Mouse (Mus musculus) kidney, adult 8-10 months (tissue): ENCODE measurements at regions not wholly inside any gene's neighbourhood (a gene's known extent, or its start where the extent isn't known, plus 50 kb on each side); places are given as distances from the start of the nearest gene placed in this dataset.

Experiments used
- DNase-seq, 2 experiments: peaks; one replicate each; pipeline ENCODE4 v3.0.0; 2022

DNA sequence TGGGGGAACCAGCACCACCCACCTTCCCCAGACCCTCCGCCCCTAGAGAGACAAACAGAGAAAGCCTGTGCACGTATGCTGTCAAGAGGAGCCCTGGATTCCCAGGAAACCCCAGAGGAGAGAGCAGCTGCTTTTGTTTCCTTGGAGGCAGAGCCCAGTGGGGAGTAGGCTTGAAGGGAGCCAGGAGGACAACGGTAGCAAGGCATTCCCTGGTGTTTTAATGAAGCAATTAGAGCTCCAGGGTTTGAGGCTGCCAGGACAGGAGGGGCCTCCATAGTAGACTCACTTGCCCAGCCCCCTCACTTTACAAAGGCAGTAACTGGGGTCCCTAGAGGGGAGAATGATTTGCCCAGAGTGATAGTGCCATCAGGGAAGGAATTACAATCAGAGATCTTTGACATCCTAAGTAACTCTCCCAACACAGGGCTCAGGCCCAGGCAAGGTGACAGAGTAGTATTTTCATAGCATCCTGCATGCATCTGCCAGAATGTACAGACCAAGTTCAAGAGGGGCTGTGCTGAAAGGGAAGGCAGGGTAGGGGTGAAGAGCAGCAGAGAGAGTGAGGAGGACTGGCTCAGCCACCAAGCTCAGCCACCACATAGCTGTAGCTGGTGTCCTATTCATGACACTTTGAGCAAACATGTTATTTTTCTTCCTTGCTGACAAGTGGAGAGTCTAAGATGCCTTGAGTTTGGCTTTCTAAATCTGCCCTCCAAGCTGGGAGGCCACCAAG, 389.0 kb downstream of the Nedd1 start:
- DNase-seq: no peak

DNA sequence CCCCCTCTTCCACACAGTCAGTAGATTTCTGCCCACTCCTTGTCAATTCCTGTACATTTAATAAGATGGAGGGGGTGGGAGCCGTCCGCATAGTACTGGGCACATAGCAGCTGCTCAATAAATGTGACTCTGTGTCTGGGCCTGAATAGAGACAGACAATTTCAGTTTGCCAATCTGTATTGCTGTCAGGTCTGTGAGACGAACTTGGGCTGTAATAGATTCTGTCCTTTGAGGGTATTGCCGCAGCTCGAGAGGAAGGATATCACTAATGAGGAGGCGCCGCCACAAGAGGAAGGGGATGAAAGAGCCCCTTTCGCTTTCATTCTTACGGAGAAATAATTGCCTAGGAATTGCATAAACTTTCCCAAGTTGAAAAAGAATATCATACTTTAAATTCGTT, 392.1 kb downstream of the Nedd1 start:
- DNase-seq: no peak

DNA sequence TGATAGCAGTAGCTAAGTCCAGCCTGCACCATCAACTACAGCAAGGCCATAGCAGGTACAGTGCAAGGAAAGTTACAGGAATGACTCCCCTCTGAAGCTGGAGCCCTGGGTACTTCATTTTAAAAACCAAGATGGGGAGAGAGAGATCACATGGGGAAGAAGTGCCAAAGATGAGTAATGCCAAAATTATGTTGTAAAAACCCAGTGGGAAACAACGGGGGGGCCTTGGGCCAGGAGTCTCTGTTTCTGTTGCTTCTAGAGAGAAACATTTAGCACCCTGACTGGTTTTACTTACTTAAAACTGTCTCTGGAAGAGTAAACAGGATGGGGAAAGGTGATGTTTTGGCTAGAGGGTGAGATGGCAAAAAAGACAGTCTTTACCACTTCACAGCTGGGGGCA, 392.6 kb downstream of the Nedd1 start:
- no peak for DNase-seq

DNA sequence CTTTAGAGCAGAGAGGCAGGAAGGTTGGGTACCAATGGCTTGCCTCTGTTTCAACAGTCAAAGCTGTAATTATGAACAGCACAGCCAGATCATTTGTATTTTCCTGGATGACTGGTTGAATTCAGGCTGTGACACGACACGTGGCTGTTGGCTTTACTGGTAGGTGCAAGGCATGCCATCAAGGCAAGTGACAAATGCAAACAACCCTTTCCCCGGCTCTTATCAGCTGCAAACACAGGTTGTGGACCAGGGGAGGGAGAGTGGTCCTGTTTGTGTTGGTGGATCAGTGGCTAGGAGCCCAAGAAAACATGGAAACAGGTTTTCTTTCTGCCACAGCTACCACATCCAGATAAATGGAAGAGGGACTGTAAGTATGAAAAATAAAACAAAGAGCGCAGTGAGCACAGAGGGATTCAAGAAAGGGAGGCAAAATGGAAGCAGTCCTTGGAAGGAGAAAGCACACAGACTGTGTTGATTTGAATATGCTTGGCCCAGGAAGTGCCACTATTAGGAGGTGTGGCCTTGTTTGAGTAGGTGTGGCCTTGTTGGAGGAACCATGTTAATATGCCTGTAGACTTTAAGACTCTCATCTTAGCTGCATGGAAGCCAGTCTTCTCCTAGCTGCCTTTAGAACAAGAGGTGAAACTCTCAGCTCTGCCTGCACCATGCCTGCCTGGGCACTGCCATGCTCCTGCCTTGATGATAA, 396.8 kb downstream of the Nedd1 start:
- DNase-seq: no peak

DNA sequence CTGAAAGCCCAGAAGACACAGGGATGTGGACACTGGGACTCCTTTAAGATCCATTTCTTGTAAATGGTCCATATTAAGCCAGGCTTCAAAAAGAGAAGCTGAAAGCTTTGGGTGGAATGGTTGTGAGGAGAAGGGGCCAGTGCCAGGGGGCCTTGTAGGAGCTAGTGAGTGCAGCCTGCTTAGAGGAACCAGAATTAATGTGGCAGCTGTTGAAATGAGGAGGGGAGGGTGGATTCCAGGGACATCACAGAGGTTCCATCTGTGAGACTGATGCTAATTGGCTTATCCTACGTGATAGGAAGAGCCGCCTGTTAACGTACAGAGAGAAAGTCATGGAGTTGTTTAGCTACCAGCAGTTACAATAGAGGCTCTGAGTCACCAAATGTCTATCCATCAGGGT, 407.6 kb downstream of the Nedd1 start:
- DNase-seq: no peak

DNA sequence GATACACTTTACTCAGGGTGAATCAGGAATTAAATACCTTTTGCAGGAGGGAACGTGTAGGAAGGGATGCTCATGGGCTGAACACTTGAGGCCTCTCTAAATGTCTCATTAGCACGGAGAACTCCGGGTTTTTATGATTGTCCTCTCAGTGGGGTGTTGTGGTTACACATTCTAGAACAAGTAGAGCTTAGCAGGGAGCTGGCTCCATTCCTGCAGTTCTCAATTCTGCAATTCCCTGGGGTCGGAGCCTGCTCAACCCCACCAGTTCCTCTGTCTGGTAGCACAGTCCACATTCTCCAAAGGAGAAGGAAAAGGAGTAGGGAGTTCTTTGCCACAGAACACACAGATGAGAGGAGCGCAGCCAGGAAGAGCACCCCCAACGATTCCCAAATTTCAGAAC, 409.9 kb downstream of the Nedd1 start:
- DNase-seq: no peak

DNA sequence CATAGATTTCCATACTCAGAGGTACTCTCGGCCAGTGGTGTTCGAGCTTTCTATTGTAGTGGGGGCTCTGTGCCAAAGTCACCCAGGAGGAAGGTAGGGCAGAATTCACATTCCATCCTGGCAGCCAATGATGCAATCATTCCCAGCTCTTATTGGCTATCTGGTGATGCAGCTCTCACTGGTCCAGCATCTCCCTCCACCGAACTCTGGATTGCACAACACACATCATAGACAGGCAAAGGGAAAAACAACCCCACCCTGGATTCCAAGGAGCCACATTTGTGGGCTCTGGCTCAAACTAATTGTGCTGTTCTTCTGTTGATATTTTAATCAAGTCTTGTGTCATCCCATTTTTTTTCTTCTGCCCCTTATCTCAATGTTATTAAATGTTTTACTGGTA, 413.6 kb downstream of the Nedd1 start:
- no peak for DNase-seq

DNA sequence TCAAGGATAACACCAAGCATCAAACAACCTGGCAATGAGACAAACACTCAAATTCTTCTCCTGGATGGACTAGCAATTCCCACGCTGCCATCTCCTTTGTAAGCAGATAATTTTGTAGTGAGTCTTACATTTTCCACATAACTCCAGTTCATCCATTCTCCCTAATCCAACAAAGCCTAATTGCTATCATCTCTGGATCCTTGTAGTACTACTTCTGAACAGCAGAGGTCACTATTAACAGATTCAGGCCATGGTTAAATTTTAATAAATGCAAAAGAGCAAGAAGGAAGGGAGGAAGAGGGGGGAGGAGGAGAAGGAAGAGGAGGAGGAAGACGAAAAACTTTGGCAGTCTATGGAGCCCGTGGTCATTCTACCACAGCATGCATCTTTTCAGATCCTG, 414.4 kb downstream of the Nedd1 start:
- DNase-seq: peak in 1 of 2 experiments; percentile 32

DNA sequence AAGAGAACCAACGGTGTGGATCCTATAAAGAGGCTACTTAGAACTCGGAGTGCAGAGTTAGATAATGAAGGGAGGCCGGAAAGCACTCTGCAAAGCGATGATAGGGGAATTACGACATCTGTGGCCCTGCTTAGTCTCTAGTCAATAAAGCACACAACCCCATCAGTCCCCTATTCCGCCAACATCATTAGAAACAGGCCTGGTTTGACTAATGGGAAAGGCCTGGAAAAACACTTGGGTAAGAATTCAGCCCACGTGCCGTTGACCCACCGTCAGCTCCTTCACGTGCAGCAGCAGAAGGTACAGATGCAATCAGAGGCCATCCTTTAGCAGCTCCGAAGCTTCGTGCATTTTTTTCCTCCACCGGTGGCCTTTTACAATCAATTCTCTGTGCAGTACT, 423.5 kb downstream of the Nedd1 start:
- DNase-seq: no peak

DNA sequence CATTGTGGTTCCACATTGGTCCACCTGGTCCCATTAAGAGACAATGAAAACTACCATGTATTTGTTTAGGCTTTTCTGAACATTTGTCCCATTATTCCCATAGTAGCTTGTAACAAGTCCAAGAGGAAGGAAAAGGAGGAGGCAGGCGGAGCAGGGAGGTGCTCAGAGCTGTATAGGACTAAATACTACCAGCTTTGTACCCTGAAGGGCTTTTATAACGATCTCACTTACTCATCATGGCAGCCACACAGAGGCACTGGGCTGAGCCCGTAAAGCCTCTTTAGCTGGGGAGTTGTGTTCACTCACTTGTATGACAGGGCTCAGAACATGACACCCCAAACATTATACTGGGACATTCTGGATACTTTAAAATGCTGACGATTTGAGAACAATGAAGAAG, 425.4 kb downstream of the Nedd1 start:
- DNase-seq: no peak

DNA sequence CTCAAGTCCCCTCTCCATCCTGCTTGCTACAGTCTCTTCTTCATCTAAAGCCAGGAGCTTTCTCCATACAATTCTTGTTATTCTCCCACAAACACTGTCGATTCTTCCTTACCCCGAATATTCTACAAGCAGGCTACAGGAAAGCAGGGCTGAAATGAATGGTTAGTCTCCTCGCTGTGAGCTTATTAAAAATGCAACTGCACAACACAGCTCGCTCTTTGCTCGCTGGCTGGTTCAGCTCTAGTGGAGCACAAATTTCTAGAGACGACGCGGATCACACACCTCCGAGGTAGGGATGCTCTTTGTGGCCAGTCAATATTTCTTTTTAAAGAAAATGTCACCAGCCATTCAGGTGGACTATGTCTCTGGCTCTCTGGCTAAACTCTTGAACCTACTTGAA, 425.9 kb downstream of the Nedd1 start:
- no peak for DNase-seq

DNA sequence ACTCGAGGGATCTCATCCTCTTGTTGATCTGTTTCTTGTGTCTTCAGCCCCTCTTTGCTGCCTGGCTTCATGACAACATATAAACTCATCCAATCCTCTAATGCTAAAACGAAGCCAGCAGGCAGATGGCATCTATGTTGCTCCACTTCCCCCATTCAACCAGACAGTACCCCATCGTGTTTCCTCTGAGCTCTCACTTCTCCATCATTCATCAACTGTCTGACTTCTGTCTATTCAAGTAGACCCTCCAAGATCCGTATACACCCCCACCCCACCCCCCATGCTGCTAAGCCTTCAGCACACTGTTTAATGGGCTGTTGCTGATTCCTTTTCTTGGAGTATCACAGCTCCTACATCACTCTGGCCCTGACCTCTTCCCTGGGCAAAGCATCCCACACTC, 429.0 kb downstream of the Nedd1 start:
- DNase-seq: no peak

DNA sequence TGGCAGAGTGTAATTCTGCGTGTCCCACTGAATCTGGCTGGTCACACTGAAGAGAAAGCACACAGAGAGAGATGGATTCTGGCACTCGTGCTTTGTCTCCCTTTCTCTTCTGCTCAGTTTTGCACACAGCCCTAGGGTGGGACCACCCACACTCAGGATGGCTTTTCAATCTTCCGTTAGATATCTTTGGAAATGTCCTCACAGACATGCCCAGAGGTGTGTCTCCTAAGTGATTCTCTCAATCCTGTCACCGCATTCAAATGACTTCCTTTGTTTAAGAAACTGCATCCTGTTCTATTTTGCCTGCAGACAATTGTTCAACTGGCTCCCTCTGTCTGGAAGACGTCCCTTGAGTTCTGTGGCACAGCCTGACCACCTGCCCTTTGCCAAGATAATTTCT, 433.0 kb downstream of the Nedd1 start:
- DNase-seq: no peak

DNA sequence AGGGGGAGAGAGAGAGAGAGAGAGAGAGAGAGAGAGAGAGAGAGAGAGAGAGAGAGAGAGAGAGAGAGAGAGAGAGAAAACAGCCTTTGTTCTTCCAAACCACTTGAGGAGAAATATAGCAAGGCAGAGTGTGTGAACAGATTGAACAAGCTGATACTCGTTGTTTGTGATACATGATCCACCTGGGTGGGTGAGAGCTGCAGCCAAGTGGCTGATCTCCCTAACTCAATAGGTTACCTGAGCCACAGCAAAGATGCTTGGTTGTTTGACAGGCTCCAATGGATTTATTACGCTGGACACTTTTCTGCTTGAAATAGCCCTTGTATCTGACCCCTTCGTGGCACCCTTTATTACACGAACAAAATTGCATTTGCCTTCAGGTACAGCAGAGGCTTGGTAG, 438.0 kb downstream of the Nedd1 start:
- no peak for DNase-seq

DNA sequence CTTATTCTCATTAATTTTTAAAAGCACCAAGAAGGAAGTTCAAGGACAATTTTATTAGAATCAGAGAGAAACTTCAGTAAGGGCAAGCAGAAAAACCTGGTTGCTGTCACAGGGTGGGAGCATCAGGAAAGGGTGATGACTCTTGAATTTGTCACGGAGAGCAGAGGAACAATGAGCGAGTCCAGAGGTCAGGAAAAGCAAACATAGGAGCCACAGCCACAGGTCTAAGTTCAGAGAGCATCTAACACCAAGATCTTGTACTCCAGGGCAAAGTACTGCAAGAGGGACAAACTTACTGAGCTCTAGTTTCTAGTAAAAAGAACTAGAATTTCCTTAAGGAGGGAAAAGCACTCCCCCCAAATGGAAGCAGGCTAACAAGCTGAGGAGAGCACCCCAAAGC, 444.2 kb downstream of the Nedd1 start:
- DNase-seq: no peak

DNA sequence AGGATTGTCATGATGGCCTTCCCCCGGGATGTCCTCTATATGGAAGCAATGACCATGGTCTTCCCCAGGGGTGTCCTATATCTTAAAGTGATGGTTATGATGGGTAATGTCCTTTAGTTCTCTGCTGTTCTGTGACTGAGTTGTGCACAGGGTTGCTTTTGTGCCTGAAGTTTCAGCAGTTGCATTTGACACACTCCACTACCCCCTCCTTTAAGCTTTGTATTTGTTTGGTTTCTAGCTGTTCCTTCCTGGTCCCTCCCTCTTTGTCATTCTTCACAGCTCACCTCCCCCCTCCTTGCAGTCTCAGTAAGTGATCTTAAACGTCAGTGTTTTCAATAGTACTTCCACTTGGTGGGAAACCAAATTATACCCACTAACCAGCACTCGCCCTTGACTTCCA, 464.4 kb downstream of the Nedd1 start:
- DNase-seq: no peak

DNA sequence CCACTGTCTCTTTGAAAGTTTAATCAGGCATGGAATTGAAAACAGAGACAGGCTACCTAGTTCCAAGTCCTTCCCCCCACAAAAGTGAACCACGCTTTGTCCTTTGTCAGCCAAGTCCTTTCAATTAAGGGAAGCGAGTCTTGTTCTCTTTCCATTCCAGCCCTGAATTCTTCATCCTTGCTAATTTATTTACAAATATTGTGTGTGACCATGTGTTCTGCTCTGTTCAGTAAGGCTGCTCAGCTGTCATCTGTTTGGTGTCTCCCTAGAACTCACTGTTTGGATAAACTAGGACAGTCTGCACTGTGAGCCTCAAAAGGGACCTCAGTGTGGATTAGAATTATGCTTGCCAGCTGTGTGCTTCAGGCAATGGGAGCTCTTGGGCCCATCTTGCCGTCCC, 473.6 kb downstream of the Nedd1 start:
- no peak for DNase-seq

DNA sequence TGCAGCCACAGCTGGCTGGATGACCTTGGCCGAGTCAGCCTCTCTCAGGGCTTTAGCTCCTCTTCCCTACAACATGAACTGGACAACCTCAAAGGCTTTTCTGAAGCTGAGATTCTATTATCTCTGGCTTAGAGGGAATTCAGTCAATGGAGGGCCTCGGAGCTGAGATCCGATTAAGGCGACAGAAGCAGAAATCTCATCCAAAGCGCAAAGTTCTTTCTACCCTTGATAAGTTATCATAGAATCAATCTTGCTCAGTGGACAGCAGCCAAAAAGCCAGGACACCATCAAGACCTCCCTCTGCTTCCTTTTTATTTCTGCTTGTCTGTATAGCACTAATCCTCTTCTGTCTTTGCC, 474.8 kb downstream of the Nedd1 start:
- no peak for DNase-seq

DNA sequence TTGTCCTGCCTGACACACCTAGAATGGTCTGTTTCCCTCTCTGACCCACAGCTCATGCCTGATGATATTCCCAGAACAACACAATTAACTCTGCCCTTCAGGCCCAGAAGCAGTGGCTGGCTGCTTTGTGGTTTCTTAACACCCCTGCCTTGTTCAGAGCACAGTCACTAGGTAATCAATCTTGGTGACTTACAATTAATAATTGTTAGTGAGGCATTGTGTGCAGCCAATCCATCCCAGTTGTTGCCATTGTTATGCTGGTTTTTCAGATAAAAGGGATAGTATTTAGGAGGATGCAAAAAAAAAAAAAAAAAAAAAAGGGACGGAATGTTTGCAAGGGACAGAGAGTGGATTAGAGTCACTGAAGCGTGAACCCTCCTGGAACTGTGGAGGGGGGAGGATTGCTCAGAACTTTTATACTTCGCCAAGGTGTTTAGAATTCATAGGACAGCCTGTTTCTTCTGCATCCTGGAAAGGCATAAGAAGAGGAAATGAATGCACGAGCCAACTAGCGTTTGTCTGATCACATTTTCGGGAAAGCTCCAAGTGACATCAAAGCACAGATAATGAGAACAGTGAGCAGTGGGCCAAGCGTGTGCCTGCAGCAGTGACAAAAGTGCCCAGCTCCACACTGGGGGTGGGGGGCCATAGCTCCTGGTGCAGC, 475.3 kb downstream of the Nedd1 start:
- DNase-seq: no peak

DNA sequence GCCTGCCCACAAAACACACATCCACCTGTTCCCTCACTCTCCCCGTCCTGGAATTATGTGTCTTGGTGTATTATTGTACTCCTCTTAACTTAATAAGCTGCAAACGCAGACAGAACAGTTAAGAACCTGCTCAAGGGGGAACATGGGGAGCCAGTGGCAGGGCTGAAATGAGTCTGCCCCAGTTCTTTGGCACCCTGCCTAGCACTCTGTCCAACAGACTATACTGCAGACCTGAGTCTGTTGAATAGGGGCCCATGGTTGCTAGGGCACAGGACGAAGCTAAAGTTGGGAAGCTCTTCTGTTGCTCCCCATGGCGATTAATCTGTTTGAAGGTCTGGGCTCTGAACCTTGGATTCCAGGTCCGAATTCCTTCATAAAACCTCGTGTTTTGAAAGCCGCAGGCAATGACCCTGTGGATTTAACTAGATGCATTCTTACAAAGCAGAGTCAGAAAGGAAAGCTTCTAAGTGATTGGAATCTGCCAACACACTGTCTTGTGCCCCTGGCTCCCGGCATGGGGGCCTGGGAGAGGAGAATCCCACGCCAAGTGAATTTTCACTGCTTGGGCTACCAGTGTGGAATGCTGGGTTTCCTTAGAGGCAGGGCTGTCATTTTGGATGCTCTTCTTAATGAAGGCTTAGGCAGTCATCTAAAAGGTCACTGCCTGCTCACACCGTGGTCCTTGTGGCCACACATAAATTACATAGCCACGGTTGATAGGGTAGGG, 479.3 kb downstream of the Nedd1 start:
- DNase-seq: peak in 1 of 2 experiments; percentile 17

DNA sequence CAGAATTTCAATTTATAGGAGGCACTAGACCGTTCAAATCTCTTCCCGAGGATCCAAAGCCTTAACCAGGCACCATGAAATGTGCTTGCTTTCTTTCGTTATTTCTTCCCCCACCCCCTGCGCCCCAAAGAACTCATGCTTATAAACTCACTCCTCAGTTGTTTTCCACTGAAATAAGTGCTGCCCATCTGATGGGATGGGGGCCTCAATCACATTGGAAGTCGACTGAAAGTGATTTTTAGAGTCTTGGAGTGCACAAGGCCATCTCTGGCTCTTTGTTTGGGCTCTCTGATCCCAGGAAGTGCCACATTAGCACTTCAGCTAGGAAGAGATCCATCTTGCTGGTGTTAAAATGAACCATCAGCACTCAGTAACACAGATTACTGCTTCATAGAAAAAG, 484.3 kb downstream of the Nedd1 start:
- no peak for DNase-seq

DNA sequence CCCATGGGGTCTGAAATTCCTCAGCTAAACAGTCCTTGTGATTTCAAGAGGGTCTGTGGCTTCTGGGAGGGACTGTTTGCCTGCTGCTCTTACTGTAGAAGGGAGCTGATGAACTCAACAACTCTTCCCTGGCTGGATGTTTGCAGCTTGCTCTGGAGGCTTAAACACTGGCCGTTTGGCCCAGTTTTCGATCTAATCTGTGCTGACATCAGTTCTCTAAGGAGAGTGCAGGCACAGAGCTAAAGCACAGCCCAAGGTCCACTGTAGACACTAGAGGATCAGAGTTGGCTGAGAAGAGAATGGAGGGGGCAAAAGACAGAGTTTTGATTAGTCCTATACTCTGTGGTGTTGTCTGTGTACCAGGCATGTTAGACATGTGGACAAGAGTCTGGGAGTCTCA, 490.1 kb downstream of the Nedd1 start:
- DNase-seq: no peak

DNA sequence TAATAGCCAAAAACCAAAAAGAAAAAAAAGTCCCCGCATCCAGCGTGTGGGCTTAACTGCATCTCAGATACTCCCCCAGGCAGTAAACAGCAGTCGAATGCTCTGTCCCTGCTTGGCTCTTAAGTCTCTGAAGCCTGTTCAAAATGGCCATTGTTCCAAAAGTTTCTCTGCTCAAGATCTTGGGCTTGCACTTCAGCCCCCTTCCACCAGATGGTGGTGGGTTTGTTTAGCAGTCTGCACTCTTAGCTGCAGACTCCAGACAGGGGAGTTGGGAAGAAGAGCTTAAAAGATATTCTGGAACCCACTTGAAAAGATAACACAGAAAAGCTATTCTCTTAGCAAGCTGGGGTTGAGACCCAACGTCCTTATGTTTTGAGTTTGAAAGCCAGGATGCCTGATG, 496.4 kb downstream of the Nedd1 start:
- no peak for DNase-seq

DNA sequence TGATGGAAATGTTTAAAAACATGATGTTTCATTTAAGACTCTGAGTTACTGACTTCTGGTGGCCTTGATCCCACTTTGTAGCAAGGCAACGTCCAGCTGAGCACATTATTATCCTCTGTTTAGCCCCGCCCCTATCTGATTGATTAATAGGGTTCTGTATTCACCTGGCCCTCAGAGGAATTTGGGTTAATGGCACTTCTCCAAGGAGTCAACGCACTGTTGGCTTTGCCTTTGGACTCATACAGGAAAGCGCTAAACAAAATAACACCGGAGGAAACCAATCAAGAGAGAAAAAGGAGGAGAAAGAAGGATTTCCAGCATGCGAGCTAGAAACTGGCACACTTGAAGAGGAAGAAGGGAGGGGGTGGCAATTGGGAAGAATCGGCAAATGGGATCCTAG, 497.1 kb downstream of the Nedd1 start:
- peak in 1 of 2 experiments; percentile 13 for DNase-seq
